Mouse (Mus musculus) hindlimb bud, embryonic 11.5 days (tissue): ENCODE data around the gene Calhm1.
"Not testable (repeated sequence)": the region's sequence is repeated elsewhere in the genome, so short reads cannot be mapped to it uniquely, and the experiment has no call there.

Source experiments
- DNase-seq: peaks from one replicate; pipeline ENCODE4 v3.0.0-alpha.2; 2012; ENCODE audit warnings: low read depth, low spot score; ENCODE audit errors: extremely low spot score

Calhm1 gene

GRCm38 (mm10) chr19:47153767-47154166 is 9.7 kb upstream of the Calhm1 start:
- DNase-seq = no peak

GRCm38 (mm10) chr19:47152062-47152369 is 8.0 kb upstream of the Calhm1 start:
- DNase-seq = no peak

- no peak for DNase-seq
Observed at GRCm38 (mm10) chr19:47151332-47152061, 7.4 kb upstream of the Calhm1 start.

- DNase-seq = peak; percentile 31
Observed at GRCm38 (mm10) chr19:47149854-47150253, 5.8 kb upstream of the Calhm1 start.

- no peak for DNase-seq
Observed at GRCm38 (mm10) chr19:47148267-47148847, 4.3 kb upstream of the Calhm1 start.

GRCm38 (mm10) chr19:47142438-47142837 is 1.6 kb downstream of the Calhm1 start:
- no peak for DNase-seq

GRCm38 (mm10) chr19:47139611-47140010 is 4.4 kb downstream of the Calhm1 start:
- DNase-seq = not testable (repeated sequence)

- no peak for DNase-seq
Observed at GRCm38 (mm10) chr19:47137771-47138421, 6.2 kb downstream of the Calhm1 start, which contains the start of gene Calhm2. Calhm2 (minus strand) TSS chr19:47138294.

- no peak for DNase-seq
Observed at GRCm38 (mm10) chr19:47137051-47137581, 6.9 kb downstream of the Calhm1 start.

- DNase-seq = no peak
Observed at GRCm38 (mm10) chr19:47136170-47136569, 7.9 kb downstream of the Calhm1 start.

- DNase-seq = no peak
Observed at GRCm38 (mm10) chr19:47135568-47135967, 8.5 kb downstream of the Calhm1 start.

GRCm38 (mm10) chr19:47133161-47133560 is 10.9 kb downstream of the Calhm1 start:
- no peak for DNase-seq

- no peak for DNase-seq
Observed at GRCm38 (mm10) chr19:47130551-47131125, 13.4 kb downstream of the Calhm1 start.

- no peak for DNase-seq
Observed at GRCm38 (mm10) chr19:47128835-47129234, 15.2 kb downstream of the Calhm1 start.

GRCm38 (mm10) chr19:47128164-47128563 is 15.9 kb downstream of the Calhm1 start:
- DNase-seq = no peak

GRCm38 (mm10) chr19:47122802-47123201 is 21.3 kb downstream of the Calhm1 start:
- DNase-seq = no peak

- DNase-seq = no peak
Observed at GRCm38 (mm10) chr19:47121054-47121453, 23.0 kb downstream of the Calhm1 start.

- DNase-seq = no peak
Observed at GRCm38 (mm10) chr19:47118634-47119033, 25.4 kb downstream of the Calhm1 start.

GRCm38 (mm10) chr19:47104641-47105271 is 39.3 kb downstream of the Calhm1 start:
- no peak for DNase-seq

- DNase-seq = no peak
Observed at GRCm38 (mm10) chr19:47101080-47101479, 43.0 kb downstream of the Calhm1 start.
